Mouse (Mus musculus) MEL (cell line): ENCODE results near the gene Bcl2l1. TPM values are rescaled to one million over a fixed set of nuclear protein-coding genes. Genes with fewer than 3 reads are reported as not detected.

Source experiments
- DNase-seq: peaks from one replicate; pipeline ENCODE4 v3.0.0; 2011; ENCODE audit warnings: low read depth, low spot score
- H3K27ac ChIP-seq: 2 replicates; pipeline ENCODE4 v1.5.1; 2012; ENCODE audit warnings: low read depth, mild to moderate bottlenecking, control low read depth, low read length, moderate library complexity; ENCODE audit not compliant: control insufficient read depth
- H3K27me3 ChIP-seq, 2 experiments: fragments of 150-350 bp in 1 of 2; sonication (generic) in 1 of 2; 2 replicates each; pipeline ENCODE4 v1.6.1; 2012; ENCODE audit warnings: low read length in 2 of 2, mild to moderate bottlenecking in 2 of 2, improper control_type of control experiment in 1 of 2, moderate library complexity in 1 of 2; ENCODE audit not compliant: insufficient read depth in 2 of 2, control insufficient read depth in 1 of 2
- H3K36me3 ChIP-seq, 2 experiments: 2 replicates each; pipeline ENCODE4 v1.6.1; 2012 to 2014; ENCODE audit warnings: low read length in 2 of 2, improper control_type of control experiment in 1 of 2, inconsistent platforms in 1 of 2, mild to moderate bottlenecking in 1 of 2; ENCODE audit not compliant: insufficient read depth in 2 of 2, control insufficient read depth in 1 of 2
- H3K4me1 ChIP-seq, 2 experiments: fragments of 150-350 bp in 1 of 2; sonication (generic) in 1 of 2; 2 replicates each; pipeline ENCODE4 v1.6.1; 2012; ENCODE audit warnings: low read length in 2 of 2, improper control_type of control experiment in 1 of 2, mild to moderate bottlenecking in 1 of 2; ENCODE audit not compliant: insufficient read depth in 2 of 2, control insufficient read depth in 1 of 2
- H3K4me3 ChIP-seq, 2 experiments: fragments of 150-350 bp in 1 of 2; sonication (generic) in 1 of 2; 2 replicates each; pipeline ENCODE4 v1.5.1; 2012; ENCODE audit warnings: low read depth in 2 of 2, low read length in 2 of 2, mild to moderate bottlenecking in 2 of 2, moderate library complexity in 2 of 2, control low read depth in 1 of 2, improper control_type of control experiment in 1 of 2; ENCODE audit not compliant: control insufficient read depth in 1 of 2, insufficient read depth in 1 of 2
- H3K79me2 ChIP-seq: 2 replicates; pipeline ENCODE4 v1.6.1; 2012; ENCODE audit warnings: mild to moderate bottlenecking, low read length, moderate library complexity; ENCODE audit not compliant: control insufficient read depth, poor library complexity, insufficient read depth
- H3K9ac ChIP-seq: 2 replicates; pipeline ENCODE4 v1.6.1; 2012; ENCODE audit warnings: low read depth, mild to moderate bottlenecking, control low read depth, low read length, moderate library complexity; ENCODE audit not compliant: control insufficient read depth, poor library complexity, severe bottlenecking
- H3K9me3 ChIP-seq: fragments of 150-350 bp; sonication (generic); replicated peaks from 2 replicates; pipeline ENCODE4 v1.6.1; 2012; ENCODE audit warnings: mild to moderate bottlenecking, low read length, improper control_type of control experiment, moderate library complexity; ENCODE audit not compliant: insufficient read depth
- CHD2 ChIP-seq: IDR thresholded peaks from 2 replicates; pipeline ENCODE4 v1.6.1; 2011; ENCODE audit warnings: low read length, improper control_type of control experiment
- EP300 ChIP-seq, 2 experiments: IDR thresholded peaks; 2 replicates each; pipeline ENCODE4 v1.6.1; 2011; ENCODE audit warnings: improper control_type of control experiment in 2 of 2, low read length in 2 of 2, low read depth in 1 of 2, mild to moderate bottlenecking in 1 of 2
- ETS1 ChIP-seq: IDR thresholded peaks from 2 replicates; pipeline ENCODE4 v1.6.1; 2012; ENCODE audit warnings: low read depth, mild to moderate bottlenecking, inconsistent platforms, low read length, improper control_type of control experiment, moderate library complexity
- JUND ChIP-seq: IDR thresholded peaks from 2 replicates; pipeline ENCODE4 v1.6.1; 2011; ENCODE audit warnings: low read depth, mild to moderate bottlenecking, improper control_type of control experiment, low read length
- KAT2A ChIP-seq: conservative IDR thresholded peaks from 2 replicates; pipeline ENCODE4 v1.6.1; 2012; ENCODE audit warnings: low read depth, low read length, improper control_type of control experiment, inconsistent platforms
- MAX ChIP-seq: IDR thresholded peaks from 2 replicates; pipeline ENCODE4 v1.6.1; 2011; ENCODE audit warnings: low read length, improper control_type of control experiment
- MAZ ChIP-seq: IDR thresholded peaks from 2 replicates; pipeline ENCODE4 v1.6.1; 2012; ENCODE audit warnings: low read depth, mild to moderate bottlenecking, inconsistent platforms, low read length, improper control_type of control experiment
- MEF2A ChIP-seq: IDR thresholded peaks from 2 replicates; pipeline ENCODE4 v1.6.1; 2014; ENCODE audit warnings: low read depth, mild to moderate bottlenecking, inconsistent platforms, low read length, improper control_type of control experiment; ENCODE audit not compliant: poor library complexity, insufficient replicate concordance, severe bottlenecking; ENCODE audit errors: extremely low read depth
- MYC ChIP-seq: IDR thresholded peaks from 2 replicates; pipeline ENCODE4 v1.6.1; 2011; ENCODE audit warnings: low read depth, mild to moderate bottlenecking, low read length, improper control_type of control experiment, moderate library complexity
- NELFE ChIP-seq: IDR thresholded peaks from 2 replicates; pipeline ENCODE4 v1.6.1; 2011; ENCODE audit warnings: low read depth, low read length, improper control_type of control experiment
- POLR2AphosphoS2 ChIP-seq: IDR thresholded peaks from 2 replicates; pipeline ENCODE4 v1.6.1; 2011; ENCODE audit warnings: low read length, improper control_type of control experiment
- RCOR1 ChIP-seq: IDR thresholded peaks from 2 replicates; pipeline ENCODE4 v1.6.1; 2012; ENCODE audit warnings: low read depth, mild to moderate bottlenecking, inconsistent platforms, low read length, improper control_type of control experiment
- SIN3A ChIP-seq: IDR thresholded peaks from 2 replicates; pipeline ENCODE4 v1.6.1; 2012; ENCODE audit warnings: low read length, improper control_type of control experiment, inconsistent platforms
- TBP ChIP-seq: IDR thresholded peaks from 2 replicates; pipeline ENCODE4 v1.8.0; 2011; ENCODE audit warnings: low read depth, low read length, improper control_type of control experiment
- USF1 ChIP-seq: IDR thresholded peaks from 2 replicates; pipeline ENCODE4 v1.6.1; 2014; ENCODE audit warnings: low read depth, mild to moderate bottlenecking, inconsistent platforms, low read length, improper control_type of control experiment, moderate library complexity
- ZC3H11A ChIP-seq: IDR thresholded peaks from 2 replicates; pipeline ENCODE4 v1.6.1; 2012; ENCODE audit warnings: low read depth, mild to moderate bottlenecking, inconsistent platforms, low read length, improper control_type of control experiment
- ZKSCAN1 ChIP-seq: IDR thresholded peaks from 2 replicates; pipeline ENCODE4 v1.6.1; 2012; ENCODE audit warnings: low read depth, mild to moderate bottlenecking, inconsistent platforms, low read length, improper control_type of control experiment, moderate library complexity
- polyA plus RNA-seq, 2 experiments: library from polyadenylated mRNA; stranded (reverse) in 1 of 2; unstranded in 1 of 2; fragments of >175 nt in 1 of 2; fragments of >200 nt in 1 of 2; gene quantifications; 2 replicates each; pipeline versions ENCODE4 v1.2.1 to v1.2.4; 2012; ENCODE audit warnings: low replicate concordance in 2 of 2, low read depth in 1 of 2; ENCODE audit not compliant: insufficient read length in 2 of 2, insufficient read depth in 1 of 2, missing spikeins in 1 of 2
- total RNA-seq: library from RNA; depleted of rRNA; stranded (reverse); fragments of 300-350 nt; gene quantifications from 2 replicates; pipeline ENCODE4 v1.2.3, GENCODE M21; 2012

Gene Bcl2l1
- total and polyA plus RNA-seq, 3 experiments, result 6.5 to 23.9 TPM; not detected in 1

- TF ChIP-seq EP300 (IDR thresholded peaks at IDR 0.05; ENCODE audit: low read depth in 1 of 2, low read length in 2 of 2), result peak in 1 of 2 experiments; percentile 68; a peak in 1 of 4 replicates
Observed at GRCm38 (mm10) chr2:152766387-152767123, 65.0 kb downstream of the Bcl2l1 start (continued).

- no peaks in the 10 kb centered on the region for H3K9me3 ChIP-seq
- TF ChIP-seq USF1, result no peak
- TF ChIP-seq MAX, result no peak
- no peak for TF ChIP-seq TBP
- no peak for TF ChIP-seq MAZ
- TF ChIP-seq RCOR1, result no peak
- no peak for TF ChIP-seq ETS1
- no peak for TF ChIP-seq ZC3H11A
- no peak for TF ChIP-seq CHD2
- no peak for TF ChIP-seq JUND
- no peak for TF ChIP-seq ZKSCAN1
- no peak for TF ChIP-seq KAT2A
- no peak for TF ChIP-seq NELFE
- TF ChIP-seq, all 39 proteins: peak for 0
- no peak for DNase-seq
- Histone ChIP-seq H3K36me3 (peaks cover 0 to 24% of the 10 kb centered on the region in 2 experiments; a peak in 2 of 4 replicates), H3K79me2 (no peaks in the 10 kb centered on the region), H3K4me3 (no peak overlapping the region), H3K9ac (no peak overlapping the region), H3K4me1 (peaks cover 0 to 42% of the 10 kb centered on the region in 2 experiments), H3K27ac (no peak overlapping the region), H3K27me3 (no peaks in the 10 kb centered on the region)
Observed at GRCm38 (mm10) chr2:152765045-152765674, 66.4 kb downstream of the Bcl2l1 start.

- peak overlapping the region; percentile 10 for H3K9ac ChIP-seq
- peaks cover 0 to 38% of the 10 kb centered on the region in 2 experiments; a peak in 3 of 4 replicates for H3K4me1 ChIP-seq
- H3K27ac ChIP-seq, result no peak overlapping the region
- peak; percentile 56 for DNase-seq
- TF ChIP-seq SIN3A, result 0 out of 2 replicates have a peak, but pooled peaks have one; percentile 1
- no peak for TF ChIP-seq POLR2AphosphoS2
- TF ChIP-seq MYC, result no peak
- no peak for TF ChIP-seq MEF2A
- TF ChIP-seq USF1, result no peak
- peaks cover 0 to 22% of the 10 kb centered on the region in 2 experiments; a peak in 2 of 4 replicates for H3K36me3 ChIP-seq
- H3K4me3 ChIP-seq, result no peak overlapping the region
- H3K9me3 ChIP-seq, result no peaks in the 10 kb centered on the region
- H3K27me3 ChIP-seq, result no peaks in the 10 kb centered on the region
- H3K79me2 ChIP-seq, result no peaks in the 10 kb centered on the region
Observed at GRCm38 (mm10) chr2:152764172-152765044, 67.1 kb downstream of the Bcl2l1 start.
